Mouse (Mus musculus) lung, embryonic 14.5 days (tissue): ENCODE measurements around the gene Ahcyl2. TPM values are rescaled to one million over a fixed set of nuclear protein-coding genes. Genes with fewer than 3 reads are reported as not detected.
"Not testable (repeated sequence)": the region's sequence is repeated elsewhere in the genome, so short reads cannot be mapped to it uniquely, and the experiment has no call there.

Source experiments
- ATAC-seq: fragments of 200-750 bp; cut with Nextera tagmentation; 2 replicates; pipeline ENCODE4 v1.8.0; 2017; ENCODE audit warnings: mild to moderate bottlenecking, moderate TSS enrichment, moderate library complexity; ENCODE audit not compliant: insufficient read depth
- DNase-seq: peaks from one replicate; pipeline ENCODE4 v3.0.0-alpha.2; 2015
- H3K27ac ChIP-seq: fragments of 300-500 bp; sonication (generic); 2 replicates; pipeline ENCODE4 v1.5.1; 2014; ENCODE audit warnings: low read depth, mild to moderate bottlenecking, moderate library complexity
- H3K27me3 ChIP-seq: fragments of 300-500 bp; sonication (generic); 2 replicates; pipeline ENCODE4 v1.6.1; 2014; ENCODE audit warnings: low read length, control low read depth; ENCODE audit not compliant: insufficient read depth
- H3K36me3 ChIP-seq: fragments of 300-500 bp; sonication (generic); 2 replicates; pipeline ENCODE4 v1.6.1; 2014; ENCODE audit warnings: control low read depth; ENCODE audit not compliant: insufficient read depth
- H3K4me1 ChIP-seq: fragments of 300-500 bp; sonication (generic); 2 replicates; pipeline ENCODE4 v1.6.1; 2014; ENCODE audit warnings: antibody characterized with exemption, control low read depth; ENCODE audit not compliant: insufficient read depth
- H3K4me2 ChIP-seq: fragments of 300-500 bp; sonication (generic); 2 replicates; pipeline ENCODE4 v1.6.1; 2014; ENCODE audit warnings: mild to moderate bottlenecking
- H3K4me3 ChIP-seq: fragments of 300-500 bp; sonication (generic); 2 replicates; pipeline ENCODE4 v1.5.1; 2014; ENCODE audit warnings: low read depth, low read length
- H3K9ac ChIP-seq: fragments of 300-500 bp; sonication (generic); 2 replicates; pipeline ENCODE4 v1.6.1; 2014
- H3K9me3 ChIP-seq: fragments of 300-500 bp; sonication (generic); 2 replicates; pipeline ENCODE4 v1.6.1; 2016; ENCODE audit warnings: low read depth, low read length, control low read depth
- CTCF ChIP-seq: IDR thresholded peaks from 2 replicates; pipeline ENCODE4 v1.5.1; 2016; ENCODE audit warnings: antibody characterized with exemption, low read depth
- WGBS: fragments of 180-500 bp; shearing (Covaris S2); extraction: QIAGEN DNeasy Blood & Tissue Kit; methylation state at CpG from one replicate; pipeline ENCODE4 v1.1.7; 2014; 5-methylcytosine and 5-hydroxymethylcytosine counted together
- polyA plus RNA-seq: library from polyadenylated mRNA; unstranded; fragments of >200 nt; fragmentation: Nextera tagmentation; extraction: Ambion mirVana; gene quantifications from 2 replicates; pipeline ENCODE4 v1.2.1, GENCODE M21; 2014

Ahcyl2 gene
- polyA plus RNA-seq, 1 experiment from 2014 or later, result 12.4 TPM

DNA sequence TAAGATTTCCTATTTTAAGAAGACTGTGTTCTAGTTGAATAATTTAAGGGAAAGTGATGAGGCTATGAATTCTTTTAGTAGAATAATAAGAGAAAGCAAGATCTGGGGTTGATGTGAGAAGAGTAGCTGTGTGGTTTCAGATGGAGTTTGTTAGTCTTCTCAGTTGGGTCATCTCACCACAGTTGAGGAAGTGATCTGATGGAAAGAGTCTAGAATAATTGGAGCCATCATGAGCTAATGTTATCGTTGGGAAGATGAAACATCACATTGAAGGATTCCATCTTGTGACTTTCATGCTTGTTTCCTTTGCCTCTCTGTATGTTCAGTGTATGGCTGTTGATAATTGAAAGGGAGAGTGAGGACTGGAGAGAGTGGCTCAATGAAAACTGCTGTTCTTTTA, 35.2 kb downstream of the Ahcyl2 start:
- H3K4me2 ChIP-seq, result no peak overlapping the region
- no peak for DNase-seq
- no peaks in the 10 kb centered on the region for H3K9me3 ChIP-seq
- H3K27me3 ChIP-seq, result no peaks in the 10 kb centered on the region
- H3K9ac ChIP-seq, result no peak overlapping the region
- H3K27ac ChIP-seq, result no peak overlapping the region
- no peaks in the 10 kb centered on the region for H3K4me1 ChIP-seq
- no peak for ATAC-seq
- H3K4me3 ChIP-seq, result no peak overlapping the region
- WGBS, result 79% methylated on average over 1 of the region's 1 CpGs
- no peaks in the 10 kb centered on the region for H3K36me3 ChIP-seq
- TF ChIP-seq CTCF, result no peak

DNA sequence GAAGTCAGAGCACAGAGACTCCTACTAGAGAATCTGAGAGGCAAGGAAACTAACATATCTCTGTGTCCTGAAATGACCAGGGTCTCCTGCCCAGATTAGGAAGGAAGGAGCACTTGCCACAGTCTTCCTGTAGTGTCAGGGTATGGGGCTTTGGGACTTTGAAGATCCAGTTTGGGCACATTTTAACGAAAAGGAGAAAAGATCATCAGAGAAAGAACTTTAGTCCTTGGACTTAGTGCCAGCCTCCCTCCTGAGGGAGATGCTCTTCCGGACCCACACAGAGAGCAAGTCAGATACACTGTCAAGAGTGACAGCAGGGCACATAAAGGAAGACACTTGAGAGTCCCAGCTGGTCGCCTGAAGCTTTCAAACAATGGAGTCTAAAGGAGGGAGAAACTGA, 36.2 kb downstream of the Ahcyl2 start:
- ATAC-seq (no peak), DNase-seq (no peak)
- Histone ChIP-seq H3K36me3 (no peaks in the 10 kb centered on the region), H3K4me3 (no peak overlapping the region), H3K9me3 (no peaks in the 10 kb centered on the region), H3K27me3 (no peaks in the 10 kb centered on the region), H3K9ac (no peak overlapping the region), H3K27ac (no peak overlapping the region), H3K4me2 (no peak overlapping the region), H3K4me1 (no peaks in the 10 kb centered on the region)
- 66% methylated on average over 3 of the region's 3 CpGs for WGBS
- no peak for TF ChIP-seq CTCF

DNA sequence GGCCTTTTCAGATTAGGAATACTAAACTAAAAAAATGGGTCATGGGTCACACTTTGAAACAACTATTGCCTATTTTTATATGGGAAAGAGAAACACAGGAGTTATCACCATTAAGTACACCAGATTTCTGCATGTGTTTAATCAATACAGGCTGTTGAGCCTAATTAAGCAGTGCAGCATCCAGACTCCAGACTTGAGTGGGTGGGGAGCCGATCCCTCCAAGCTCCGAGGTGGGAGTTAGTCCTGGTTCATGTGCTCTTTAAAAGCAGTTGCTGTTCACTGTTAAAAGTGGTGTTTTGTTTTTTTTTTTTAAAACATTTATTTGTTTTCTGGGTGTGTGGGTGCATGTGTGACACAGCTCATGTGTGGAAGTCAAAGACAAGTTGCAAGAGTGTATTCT, 37.6 kb downstream of the Ahcyl2 start:
- Histone ChIP-seq H3K27me3 (no peaks in the 10 kb centered on the region), H3K9ac (no peak overlapping the region), H3K9me3 (no peaks in the 10 kb centered on the region), H3K36me3 (no peaks in the 10 kb centered on the region), H3K4me3 (no peak overlapping the region), H3K4me1 (no peaks in the 10 kb centered on the region), H3K4me2 (no peak overlapping the region), H3K27ac (no peak overlapping the region)
- 86% methylated on average over 2 of the region's 2 CpGs for WGBS
- TF ChIP-seq CTCF, result no peak
- DNase-seq, result no peak
- no peak for ATAC-seq

DNA sequence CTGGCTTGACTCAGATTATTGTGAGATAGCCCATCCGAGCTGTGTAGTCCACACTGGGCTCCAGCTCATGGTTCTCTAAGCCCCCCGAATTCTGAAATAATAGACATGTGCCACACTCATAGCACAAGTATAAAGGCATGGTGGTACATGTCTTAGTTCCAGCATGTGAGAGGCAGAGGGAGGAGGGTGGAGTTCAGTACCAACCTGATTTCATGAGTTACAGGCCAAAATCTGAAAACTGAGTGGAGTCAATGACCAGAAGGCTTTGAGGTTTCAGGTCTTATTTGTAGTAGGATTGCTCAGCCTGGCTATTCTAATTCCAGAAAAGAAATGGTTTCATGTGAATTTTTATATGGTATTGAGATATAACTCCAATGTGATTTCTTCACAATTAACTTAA, 44.3 kb downstream of the Ahcyl2 start:
- 90% methylated on average over 2 of the region's 2 CpGs for WGBS
- DNase-seq (no peak), ATAC-seq (no peak)
- no peak for TF ChIP-seq CTCF
- H3K4me2 ChIP-seq, result no peak overlapping the region
- H3K4me1 ChIP-seq, result no peaks in the 10 kb centered on the region
- no peak overlapping the region for H3K27ac ChIP-seq
- H3K9me3 ChIP-seq, result no peaks in the 10 kb centered on the region
- no peaks in the 10 kb centered on the region for H3K36me3 ChIP-seq
- H3K4me3 ChIP-seq, result no peak overlapping the region
- no peaks in the 10 kb centered on the region for H3K27me3 ChIP-seq
- no peak overlapping the region for H3K9ac ChIP-seq

DNA sequence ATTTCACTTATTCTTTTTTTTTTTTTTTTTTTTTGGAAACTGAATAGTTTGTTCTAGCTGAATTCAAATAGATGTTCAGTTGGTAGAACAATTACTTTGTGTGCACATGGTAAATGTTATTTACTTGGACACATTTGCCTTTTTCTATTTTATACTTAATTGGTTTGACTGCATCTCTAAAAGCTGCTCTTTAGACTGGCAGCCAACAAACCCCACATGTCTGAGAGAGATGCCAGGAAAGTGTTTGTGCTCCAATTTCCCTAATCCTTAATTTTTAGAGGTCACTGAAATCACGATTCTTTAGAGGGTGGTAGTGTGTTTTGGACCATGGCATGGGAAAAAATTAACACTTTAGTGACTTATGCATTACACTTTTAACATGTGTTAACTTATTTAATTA, 44.8 kb downstream of the Ahcyl2 start:
- ATAC-seq, result no peak
- H3K27me3 ChIP-seq, result no peaks in the 10 kb centered on the region
- H3K36me3 ChIP-seq, result no peaks in the 10 kb centered on the region
- H3K4me1 ChIP-seq, result no peaks in the 10 kb centered on the region
- 44% methylated on average over 1 of the region's 1 CpGs for WGBS
- H3K4me2 ChIP-seq, result no peak overlapping the region
- no peaks in the 10 kb centered on the region for H3K9me3 ChIP-seq
- H3K9ac ChIP-seq, result no peak overlapping the region
- no peak overlapping the region for H3K4me3 ChIP-seq
- TF ChIP-seq CTCF, result no peak
- no peak for DNase-seq
- no peak overlapping the region for H3K27ac ChIP-seq

DNA sequence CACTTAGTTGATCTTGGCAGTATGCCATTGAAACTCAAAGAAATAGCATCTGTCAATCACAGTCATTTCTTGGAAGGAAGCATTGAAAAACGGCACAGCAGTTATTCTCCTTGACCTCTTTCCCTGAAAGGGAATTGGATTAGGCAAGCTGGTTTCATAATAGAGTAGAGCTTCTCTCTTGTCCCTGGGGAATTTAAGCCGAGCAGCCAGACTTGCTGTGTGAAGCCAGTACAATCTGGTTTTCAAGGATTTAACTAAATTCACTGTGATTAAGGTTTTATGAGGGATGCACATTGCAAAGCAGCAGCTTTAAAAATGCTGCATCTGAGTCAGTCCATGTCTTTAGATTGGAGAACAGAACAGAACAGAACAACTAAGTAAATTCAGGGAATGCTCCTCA, 46.8 kb downstream of the Ahcyl2 start:
- no peaks in the 10 kb centered on the region for H3K4me1 ChIP-seq
- no peak for DNase-seq
- no peak for ATAC-seq
- H3K9ac ChIP-seq, result no peak overlapping the region
- no peaks in the 10 kb centered on the region for H3K36me3 ChIP-seq
- H3K27ac ChIP-seq, result no peak overlapping the region
- WGBS, result 46% methylated on average over 2 of the region's 2 CpGs
- TF ChIP-seq CTCF, result no peak
- no peaks in the 10 kb centered on the region for H3K9me3 ChIP-seq
- H3K4me2 ChIP-seq, result no peak overlapping the region
- no peaks in the 10 kb centered on the region for H3K27me3 ChIP-seq
- no peak overlapping the region for H3K4me3 ChIP-seq

DNA sequence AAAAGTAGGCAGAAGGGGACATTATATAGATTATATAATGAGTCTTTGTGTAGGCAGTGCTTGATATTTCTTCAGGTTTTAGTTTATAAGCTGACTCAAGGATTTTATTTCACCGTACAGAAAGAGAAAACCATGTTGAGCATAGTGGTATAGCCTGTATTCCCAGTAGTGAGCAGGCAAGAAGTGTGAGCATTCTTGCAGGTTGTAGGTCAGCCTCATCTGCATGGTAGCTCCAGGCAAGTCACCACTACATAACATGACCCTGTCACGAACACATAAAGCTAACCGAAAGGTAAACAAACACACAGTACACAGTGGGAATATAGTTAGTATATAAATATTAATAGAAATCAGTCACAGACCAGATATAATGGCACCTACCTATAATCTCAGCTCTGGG, 47.2 kb downstream of the Ahcyl2 start:
- Histone ChIP-seq H3K27me3 (no peaks in the 10 kb centered on the region), H3K9me3 (no peaks in the 10 kb centered on the region), H3K9ac (no peak overlapping the region), H3K4me1 (no peaks in the 10 kb centered on the region), H3K4me3 (no peak overlapping the region), H3K4me2 (no peak overlapping the region), H3K36me3 (no peaks in the 10 kb centered on the region), H3K27ac (no peak overlapping the region)
- ATAC-seq (no peak), DNase-seq (no peak)
- TF ChIP-seq CTCF, result no peak
- WGBS, result 73% methylated on average over 3 of the region's 3 CpGs

DNA sequence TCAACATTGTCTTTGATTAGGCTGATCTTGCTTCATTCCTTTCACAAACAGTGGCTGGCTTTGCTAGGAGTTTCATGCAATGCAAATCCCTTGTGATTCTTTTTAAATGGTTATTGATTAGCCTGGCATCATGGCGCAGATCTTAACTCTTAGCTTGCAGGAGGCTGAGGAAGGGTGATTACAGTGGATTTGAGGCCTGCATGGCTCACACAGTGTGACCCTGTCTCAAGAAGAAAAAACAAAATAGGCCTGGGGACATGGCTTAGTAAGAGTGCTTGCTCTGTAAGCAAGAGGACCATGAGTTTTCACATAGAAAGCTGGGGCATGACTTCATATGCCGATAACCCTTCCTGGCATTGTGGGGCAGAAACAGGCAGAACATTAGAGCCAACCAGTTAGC, 47.8 kb downstream of the Ahcyl2 start:
- Histone ChIP-seq H3K27ac (no peak overlapping the region), H3K4me1 (no peaks in the 10 kb centered on the region), H3K27me3 (no peaks in the 10 kb centered on the region), H3K4me3 (no peak overlapping the region), H3K4me2 (no peak overlapping the region), H3K36me3 (no peaks in the 10 kb centered on the region), H3K9me3 (no peaks in the 10 kb centered on the region), H3K9ac (no peak overlapping the region)
- ATAC-seq (no peak), DNase-seq (no peak)
- WGBS, result 90% methylated on average over 2 of the region's 2 CpGs
- no peak for TF ChIP-seq CTCF

DNA sequence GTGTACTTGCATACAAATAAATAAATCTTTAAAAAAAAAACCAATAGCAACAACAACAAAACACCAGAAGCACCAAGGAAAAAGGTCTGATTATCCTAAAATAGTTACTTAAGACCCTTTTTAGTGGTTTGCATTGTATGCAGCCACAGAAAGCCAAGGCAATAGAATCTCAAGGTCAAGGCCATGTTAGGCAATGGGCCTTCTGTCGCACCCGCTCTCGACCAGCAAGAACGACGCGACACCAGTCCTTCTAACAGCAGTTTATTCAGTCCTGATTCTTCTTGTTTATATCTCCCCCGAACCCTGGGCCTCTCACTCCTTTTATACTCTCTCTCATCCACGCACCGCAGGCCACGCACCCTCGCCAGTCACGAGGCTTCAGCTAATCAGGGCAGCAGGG, 48.6 kb downstream of the Ahcyl2 start:
- H3K9ac ChIP-seq, H3K9me3 ChIP-seq, DNase-seq, ATAC-seq, H3K4me2 ChIP-seq, H3K27ac ChIP-seq, H3K36me3 ChIP-seq, H3K27me3 ChIP-seq, H3K4me1 ChIP-seq, H3K4me3 ChIP-seq: not testable (repeated sequence)
- 78% methylated on average over 12 of the region's 12 CpGs for WGBS
